Mouse (Mus musculus): ENCODE measurements at regions not wholly inside any gene's neighbourhood (a gene's known extent, or its start where the extent isn't known, plus 50 kb on each side); places are given as distances from the start of the nearest gene placed in this dataset.

GRCm38 (mm10) chr1:177322745-177323299, 64.8 kb upstream of the Akt3 start:
- Histone ChIP-seq H3K27me3 (no peaks in the 10 kb centered on the region), H3K4me2 (replicated peaks) (peak overlapping the region; percentile 76), H3K9ac (replicated peaks) (peak overlapping the region; percentile 67), H3K36me3 (no peaks in the 10 kb centered on the region), H3K27ac (peak overlapping the region; percentile 61), H3K4me3 (replicated peaks) (peak overlapping the region; percentile 51), H3K4me1 (replicated peaks) (peaks cover 16% of the 10 kb centered on the region), H3K9me3 (no peaks in the 10 kb centered on the region)
- ATAC-seq = peak; percentile 94
- under 1% methylated on average over 40 of the region's 40 CpGs for WGBS

- ATAC-seq = peak; percentile 71
- H3K4me3 ChIP-seq (replicated peaks) = peak overlapping the region; percentile 51
- H3K27ac ChIP-seq = peak overlapping the region; percentile 61
- WGBS = 2% methylated on average over 6 of the region's 6 CpGs
- no peaks in the 10 kb centered on the region for H3K9me3 ChIP-seq
- H3K4me2 ChIP-seq (replicated peaks) = peak overlapping the region; percentile 76
- H3K9ac ChIP-seq (replicated peaks) = peak overlapping the region; percentile 67
- no peaks in the 10 kb centered on the region for H3K36me3 ChIP-seq
- H3K4me1 ChIP-seq (replicated peaks) = peaks cover 16% of the 10 kb centered on the region
- no peaks in the 10 kb centered on the region for H3K27me3 ChIP-seq
These were observed 64.3 kb upstream of the Akt3 start for GRCm38 (mm10) chr1:177322307-177322685.

- Histone ChIP-seq H3K9ac (replicated peaks) (no peak overlapping the region), H3K4me1 (replicated peaks) (peaks cover 16% of the 10 kb centered on the region), H3K9me3 (no peaks in the 10 kb centered on the region), H3K27me3 (no peaks in the 10 kb centered on the region), H3K36me3 (no peaks in the 10 kb centered on the region), H3K4me2 (replicated peaks) (peak overlapping the region; percentile 76; the same call in 1 of the 2 replicates), H3K4me3 (replicated peaks) (no peak overlapping the region), H3K27ac (peak overlapping the region; percentile 47; the same call in 1 of the 2 replicates)
- ATAC-seq = peak; percentile 25; the same call in 1 of the 2 replicates
- 25% methylated on average over 5 of the region's 5 CpGs for WGBS
These were observed 63.8 kb upstream of the Akt3 start for GRCm38 (mm10) chr1:177321655-177322306.

- WGBS = 40% methylated on average over 5 of the region's 5 CpGs
- Histone ChIP-seq H3K4me1 (replicated peaks) (peaks cover 13% of the 10 kb centered on the region), H3K9ac (replicated peaks) (no peak overlapping the region), H3K4me2 (replicated peaks) (no peak overlapping the region), H3K9me3 (no peaks in the 10 kb centered on the region), H3K27ac (no peak overlapping the region), H3K27me3 (no peaks in the 10 kb centered on the region), H3K36me3 (no peaks in the 10 kb centered on the region), H3K4me3 (replicated peaks) (no peak overlapping the region)
- ATAC-seq = no peak
These were observed 50.3 kb upstream of the Akt3 start for GRCm38 (mm10) chr1:177308213-177308872.

Data from midbrain, embryonic 13.5 days (tissue).